Mouse (Mus musculus) limb, embryonic 14.5 days (tissue): ENCODE measurements around the gene Tulp2. TPM values are rescaled to one million over a fixed set of nuclear protein-coding genes. Genes with fewer than 3 reads are reported as not detected.
A peak's percentile ranks its signal among the peaks of the same experiment; 100 is the strongest.

Experiments used
- ATAC-seq: fragments of 200-750 bp; cut with Nextera tagmentation; 2 replicates; pipeline ENCODE4 v1.8.0; 2017; ENCODE audit warnings: low read depth, moderate number of reproducible peaks, moderate TSS enrichment; ENCODE audit not compliant: low FRiP score
- DNase-seq: peaks from one replicate; pipeline ENCODE4 v3.0.0-alpha.2; 2015; ENCODE audit warnings: low spot score
- H3K27ac ChIP-seq: fragments of 300-500 bp; sonication (generic); replicated peaks from 2 replicates; pipeline ENCODE4 v1.5.1; 2014; ENCODE audit warnings: low read depth, mild to moderate bottlenecking, low read length, moderate library complexity, mixed read lengths
- H3K27me3 ChIP-seq: fragments of 300-500 bp; sonication (generic); 2 replicates; pipeline ENCODE4 v1.6.1; 2014; ENCODE audit warnings: low read length, mixed read lengths; ENCODE audit not compliant: control insufficient read depth, insufficient read depth
- H3K36me3 ChIP-seq: fragments of 300-500 bp; sonication (generic); 2 replicates; pipeline ENCODE4 v1.6.1; 2014; ENCODE audit warnings: mild to moderate bottlenecking, low read length, moderate library complexity, mixed read lengths; ENCODE audit not compliant: control insufficient read depth, insufficient read depth
- H3K4me1 ChIP-seq: fragments of 300-500 bp; sonication (generic); 2 replicates; pipeline ENCODE4 v1.6.1; 2014; ENCODE audit warnings: antibody characterized with exemption, low read length, mixed read lengths; ENCODE audit not compliant: control insufficient read depth, insufficient read depth
- H3K4me2 ChIP-seq: fragments of 300-500 bp; sonication (generic); replicated peaks from 2 replicates; pipeline ENCODE4 v1.6.1; 2014; ENCODE audit warnings: low read depth, mild to moderate bottlenecking, low read length, moderate library complexity; ENCODE audit not compliant: severe bottlenecking
- H3K4me3 ChIP-seq: fragments of 300-500 bp; sonication (generic); replicated peaks from 2 replicates; pipeline ENCODE4 v1.5.1; 2014; ENCODE audit warnings: low read length
- H3K9ac ChIP-seq: fragments of 300-500 bp; sonication (generic); 2 replicates; pipeline ENCODE4 v1.6.1; 2014; ENCODE audit warnings: mild to moderate bottlenecking, low read depth, low read length, moderate library complexity; ENCODE audit not compliant: severe bottlenecking
- H3K9me3 ChIP-seq: fragments of 300-500 bp; sonication (generic); 2 replicates; pipeline ENCODE4 v1.6.1; 2016; ENCODE audit warnings: low read length; ENCODE audit not compliant: control insufficient read depth
- POLR2A ChIP-seq: fragments of 200-500 bp; IDR thresholded peaks from 2 replicates; pipeline ENCODE4 v1.8.0; 2012; ENCODE audit warnings: inconsistent platforms, mild to moderate bottlenecking, moderate library complexity, borderline replicate concordance; ENCODE audit not compliant: insufficient read depth, insufficient read length; ENCODE audit errors: extremely low read depth
- WGBS: fragments of 180-500 bp; shearing (Covaris S2); extraction: QIAGEN DNeasy Blood & Tissue Kit; methylation state at CpG from one replicate; pipeline ENCODE4 v1.1.7; 2014; 5-methylcytosine and 5-hydroxymethylcytosine counted together
- polyA plus RNA-seq, 2 experiments: library from polyadenylated mRNA; depleted of rRNA in 1 of 2; stranded (reverse) in 1 of 2; unstranded in 1 of 2; fragments of >200 nt; fragmentation: Nextera tagmentation in 1 of 2; extraction: Ambion mirVana in 1 of 2; gene quantifications; 2 replicates each; pipeline versions ENCODE4 v1.2.1 to v1.2.3; 2012 to 2014

Gene Tulp2
- polyA plus RNA-seq, 2 experiments = 1.2 to 1.3 TPM

GRCm38 (mm10) chr7:45553990-45554389, 72.3 kb downstream of the Tulp2 start:
- DNase-seq (no peak), ATAC-seq (no peak)
- Histone ChIP-seq H3K36me3 (no peaks in the 10 kb centered on the region), H3K9me3 (no peaks in the 10 kb centered on the region), H3K9ac (no peak overlapping the region), H3K27me3 (no peaks in the 10 kb centered on the region), H3K4me2 (no peak overlapping the region), H3K4me3 (no peak overlapping the region), H3K27ac (no peak overlapping the region), H3K4me1 (no peaks in the 10 kb centered on the region)
- 78% methylated on average over 2 of the region's 2 CpGs for WGBS
- no peak for TF ChIP-seq POLR2A

GRCm38 (mm10) chr7:45554744-45555143, 73.1 kb downstream of the Tulp2 start, which contains the start of gene Hsd17b14:
Gene Hsd17b14, plus strand, starts transcription at chr7:45554893.
- no peaks in the 10 kb centered on the region for H3K27me3 ChIP-seq
- H3K36me3 ChIP-seq = no peaks in the 10 kb centered on the region
- H3K9me3 ChIP-seq = no peaks in the 10 kb centered on the region
- no peak within 1 kb of the TSS for H3K4me3 ChIP-seq
- no peak for ATAC-seq
- H3K4me2 ChIP-seq = no peak within 1 kb of the TSS
- DNase-seq = no peak
- no peak within 1 kb of the TSS for H3K9ac ChIP-seq
- no peak for TF ChIP-seq POLR2A
- no peaks in the 10 kb centered on the region for H3K4me1 ChIP-seq
- H3K27ac ChIP-seq = no peak within 1 kb of the TSS
- 33% methylated on average over 8 of the region's 8 CpGs for WGBS

- Histone ChIP-seq H3K9ac (no peak overlapping the region), H3K27ac (no peak overlapping the region), H3K4me1 (no peaks in the 10 kb centered on the region), H3K9me3 (no peaks in the 10 kb centered on the region), H3K4me2 (no peak overlapping the region), H3K36me3 (no peaks in the 10 kb centered on the region), H3K27me3 (no peaks in the 10 kb centered on the region), H3K4me3 (no peak overlapping the region)
- peak; percentile 69 for DNase-seq
- no peak for ATAC-seq
- 25% methylated on average over 8 of the region's 8 CpGs for WGBS
- TF ChIP-seq POLR2A = no peak
Observed at GRCm38 (mm10) chr7:45555787-45556186, 74.1 kb downstream of the Tulp2 start.

GRCm38 (mm10) chr7:45558907-45559306, 77.2 kb downstream of the Tulp2 start:
- H3K36me3 ChIP-seq = no peaks in the 10 kb centered on the region
- no peaks in the 10 kb centered on the region for H3K9me3 ChIP-seq
- DNase-seq (no peak), ATAC-seq (no peak)
- H3K4me2 ChIP-seq = no peak overlapping the region
- H3K9ac ChIP-seq = no peak overlapping the region
- no peaks in the 10 kb centered on the region for H3K27me3 ChIP-seq
- no peak overlapping the region for H3K27ac ChIP-seq
- H3K4me3 ChIP-seq = no peak overlapping the region
- 43% methylated on average over 6 of the region's 6 CpGs for WGBS
- TF ChIP-seq POLR2A = no peak
- H3K4me1 ChIP-seq = no peaks in the 10 kb centered on the region

GRCm38 (mm10) chr7:45560241-45560640, 78.6 kb downstream of the Tulp2 start:
- H3K9ac ChIP-seq = no peak overlapping the region
- no peaks in the 10 kb centered on the region for H3K4me1 ChIP-seq
- ATAC-seq (no peak), DNase-seq (no peak)
- no peaks in the 10 kb centered on the region for H3K27me3 ChIP-seq
- H3K27ac ChIP-seq = no peak overlapping the region
- 82% methylated on average over 7 of the region's 7 CpGs for WGBS
- H3K36me3 ChIP-seq = no peaks in the 10 kb centered on the region
- no peak for TF ChIP-seq POLR2A
- H3K4me2 ChIP-seq = no peak overlapping the region
- H3K4me3 ChIP-seq = no peak overlapping the region
- H3K9me3 ChIP-seq = no peaks in the 10 kb centered on the region
